Mouse (Mus musculus) bone marrow, adult 2 months (tissue): ENCODE measurements around the gene Tanc1. TPM values are rescaled to one million over a fixed set of nuclear protein-coding genes. Genes with fewer than 3 reads are reported as not detected.
A peak's percentile ranks its signal among the peaks of the same experiment; 100 is the strongest.

Experiments used
- H3K27ac ChIP-seq: fragments of 200-500 bp; 2 replicates; pipeline ENCODE4 v1.5.1; 2012; ENCODE audit warnings: low read depth, mild to moderate bottlenecking, control low read depth, inconsistent platforms, low read length; ENCODE audit not compliant: control insufficient read depth, poor library complexity, insufficient read depth
- H3K4me1 ChIP-seq: fragments of 200-500 bp; 2 replicates; pipeline ENCODE4 v1.6.1; 2011; ENCODE audit warnings: low read length; ENCODE audit not compliant: control insufficient read depth, insufficient read depth
- H3K4me3 ChIP-seq: fragments of 200-500 bp; replicated peaks from 2 replicates; pipeline ENCODE3; 2011; ENCODE audit warnings: mild to moderate bottlenecking, low read depth, low read length, control low read depth; ENCODE audit not compliant: control insufficient read depth
- CTCF ChIP-seq: fragments of 200-500 bp; IDR thresholded peaks from 2 replicates; pipeline ENCODE4 v1.5.1; 2011; ENCODE audit warnings: low read length, control low read depth; ENCODE audit not compliant: control insufficient read depth, insufficient read depth
- POLR2A ChIP-seq: fragments of 200-500 bp; IDR thresholded peaks from 2 replicates; pipeline ENCODE4 v1.6.1; 2011; ENCODE audit warnings: low read depth, mild to moderate bottlenecking, control low read depth, low read length, borderline replicate concordance; ENCODE audit not compliant: control insufficient read depth
- WGBS: fragments of 180-500 bp; shearing (Covaris S2); methylation state at CpG from one replicate; pipeline ENCODE4 v1.1.7; 2018; 5-methylcytosine and 5-hydroxymethylcytosine counted together
- polyA plus RNA-seq: library from polyadenylated mRNA; stranded (reverse); fragments of >200 nt; gene quantifications from 2 replicates; pipeline ENCODE4 v1.2.4, GENCODE M21; 2011; ENCODE audit warnings: low replicate concordance; ENCODE audit not compliant: missing spikeins, insufficient read depth, insufficient read length

Gene Tanc1
- polyA plus RNA-seq, 1 experiment: 7.4 TPM

DNA sequence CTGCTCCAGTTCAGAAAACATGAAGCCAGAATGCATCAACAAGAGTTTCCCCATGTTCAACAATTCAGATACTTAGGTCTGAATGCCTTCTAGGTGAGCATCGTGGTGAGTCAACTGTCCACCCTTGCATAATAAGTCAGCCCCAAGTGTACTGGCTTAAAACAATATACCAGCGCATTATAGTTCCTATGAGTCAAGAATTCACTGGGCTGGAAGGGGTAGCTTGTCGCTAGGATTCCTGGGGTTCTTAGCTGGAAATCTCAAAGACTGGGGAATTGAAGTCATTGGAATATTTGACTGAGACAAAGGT is 23.8 kb upstream of the Tanc1 start:
- no peaks in the 10 kb centered on the region for H3K4me1 ChIP-seq
- WGBS: 80% methylated on average over 3 of the region's 3 CpGs
- no peak overlapping the region for H3K27ac ChIP-seq
- no peak overlapping the region for H3K4me3 ChIP-seq
- no peak for TF ChIP-seq CTCF
- no peak for TF ChIP-seq POLR2A

DNA sequence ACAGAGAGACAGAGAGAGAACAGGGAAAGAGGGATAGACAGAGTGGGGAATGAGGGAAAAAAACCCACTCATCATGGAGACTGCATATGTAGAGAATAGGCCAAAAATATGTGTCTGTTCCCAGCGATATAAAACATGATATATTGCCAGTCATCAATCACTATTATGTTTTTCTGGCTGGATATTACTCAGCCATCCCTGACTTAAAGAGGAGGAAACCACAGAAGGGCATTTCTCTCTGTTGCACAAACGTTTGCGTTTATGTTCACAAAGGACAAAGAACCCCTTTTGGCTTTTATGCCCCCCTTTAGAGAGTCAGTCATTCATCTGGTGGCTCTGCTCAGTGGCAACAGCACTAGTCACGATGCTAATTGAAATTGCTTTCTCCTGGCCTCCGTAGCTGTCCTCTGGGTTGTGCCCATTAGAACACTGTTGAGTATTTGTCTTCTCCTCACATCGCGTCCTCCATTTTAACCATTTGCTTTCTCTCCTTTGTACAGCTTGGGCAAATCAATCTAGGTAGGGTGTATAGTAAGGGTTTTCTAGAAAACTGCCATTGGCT is 18.4 kb upstream of the Tanc1 start:
- H3K4me1 ChIP-seq: no peaks in the 10 kb centered on the region
- 30% methylated on average over 7 of the region's 7 CpGs for WGBS
- TF ChIP-seq CTCF (no peak), POLR2A (no peak)

GRCm38 (mm10) chr2:59594095-59594494 is 17.7 kb upstream of the Tanc1 start:
- WGBS: 72% methylated on average over 6 of the region's 6 CpGs
- no peak for TF ChIP-seq CTCF
- no peak for TF ChIP-seq POLR2A
- Histone ChIP-seq H3K4me3 (no peak overlapping the region), H3K4me1 (no peaks in the 10 kb centered on the region), H3K27ac (no peak overlapping the region)

More for the DNA sequence above, 18.4 kb upstream of the Tanc1 start:
- Histone ChIP-seq H3K4me3 (no peak overlapping the region), H3K27ac (no peak overlapping the region)

- H3K27ac ChIP-seq: no peak overlapping the region
- H3K4me3 ChIP-seq: no peak overlapping the region
- WGBS: 67% methylated on average over 8 of the region's 8 CpGs
- H3K4me1 ChIP-seq: no peaks in the 10 kb centered on the region
- TF ChIP-seq CTCF (peak; percentile 22; the same call in 1 of the 2 replicates), POLR2A (no peak)
Measured at GRCm38 (mm10) chr2:59596545-59596944, 15.3 kb upstream of the Tanc1 start.

DNA sequence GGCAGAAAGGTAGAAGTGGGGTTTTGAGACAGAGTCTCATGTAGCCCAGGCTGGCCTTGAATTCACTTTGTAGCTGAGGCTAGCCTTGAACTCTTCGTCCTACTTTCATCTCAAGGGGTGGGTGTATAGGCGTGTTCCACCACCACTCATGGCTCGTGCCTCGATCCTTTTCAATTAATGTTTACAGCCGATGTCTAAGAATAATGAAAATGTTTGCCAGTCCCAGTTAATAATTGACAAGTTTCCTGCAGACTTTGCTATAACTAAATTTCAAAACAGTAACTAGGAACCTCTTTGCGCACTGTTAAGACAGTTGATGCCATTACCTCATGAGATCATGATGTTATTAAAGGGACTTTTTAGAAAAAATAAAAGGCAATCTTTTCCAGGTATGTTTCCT is 13.6 kb upstream of the Tanc1 start:
- no peak overlapping the region for H3K27ac ChIP-seq
- H3K4me3 ChIP-seq: no peak overlapping the region
- WGBS: 82% methylated on average over 6 of the region's 6 CpGs
- TF ChIP-seq POLR2A (no peak), CTCF (no peak)
- H3K4me1 ChIP-seq: no peaks in the 10 kb centered on the region

DNA sequence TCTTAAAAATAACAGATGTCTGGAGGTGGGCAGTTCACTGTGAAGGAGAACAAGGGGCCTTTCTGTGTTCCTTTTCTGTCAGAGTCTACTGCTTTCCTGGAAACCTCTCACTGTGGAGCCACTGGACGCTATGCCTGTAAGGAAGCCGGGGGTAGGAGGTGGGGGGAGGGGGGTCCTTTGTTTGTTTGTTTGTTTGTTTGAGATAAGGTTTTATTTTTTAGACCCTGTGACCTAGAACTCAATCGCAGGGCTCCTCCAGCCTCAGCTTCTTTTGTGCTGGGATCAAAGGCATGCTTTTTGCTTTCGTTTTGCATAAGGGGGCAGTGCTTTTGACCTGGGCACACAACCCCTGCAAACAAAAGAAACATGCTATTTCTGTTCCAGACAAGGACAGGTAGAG is 12.9 kb upstream of the Tanc1 start:
- H3K4me1 ChIP-seq: no peaks in the 10 kb centered on the region
- WGBS: 32% methylated on average over 4 of the region's 4 CpGs
- no peak overlapping the region for H3K4me3 ChIP-seq
- TF ChIP-seq POLR2A: no peak
- no peak for TF ChIP-seq CTCF
- no peak overlapping the region for H3K27ac ChIP-seq

DNA sequence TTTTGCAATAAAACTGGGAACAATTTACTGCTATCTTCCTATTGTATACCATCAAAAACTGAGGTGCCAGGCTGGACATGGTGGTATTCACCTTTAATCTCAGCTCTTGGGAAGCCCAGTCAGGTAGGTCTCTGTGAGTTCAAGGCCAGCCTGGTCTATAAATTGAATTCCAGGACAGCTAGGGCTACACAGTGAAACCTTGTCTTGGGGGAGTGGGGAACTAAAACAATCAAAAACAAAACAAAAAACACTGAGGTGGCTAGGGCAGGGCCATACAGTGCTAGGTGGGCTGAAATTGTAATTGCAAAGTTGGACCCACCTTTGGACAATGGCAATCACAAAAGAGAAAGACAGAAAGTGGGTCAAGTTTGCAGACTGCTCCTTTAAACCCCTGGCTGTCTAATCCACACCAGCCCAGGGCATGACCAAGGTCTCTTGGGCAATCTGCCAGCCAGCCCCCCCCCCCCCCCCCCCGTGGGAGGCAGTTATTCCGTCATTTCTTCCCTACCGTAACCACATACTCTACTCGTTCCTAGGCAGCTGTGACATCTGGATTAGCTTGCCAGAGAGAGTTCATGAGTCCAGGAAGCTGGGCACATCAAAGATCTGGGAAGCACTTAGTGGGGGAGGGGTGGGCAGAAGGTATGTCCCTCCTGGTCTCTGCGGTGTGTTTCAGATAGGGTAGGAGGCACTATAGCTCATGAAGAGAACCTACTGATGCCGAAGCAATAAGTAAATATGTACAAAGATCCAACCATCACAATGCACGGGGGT is 12.3 kb upstream of the Tanc1 start:
- 24% methylated on average over 7 of the region's 7 CpGs for WGBS
- Histone ChIP-seq H3K4me3 (no peak overlapping the region), H3K4me1 (no peaks in the 10 kb centered on the region), H3K27ac (no peak overlapping the region)
- no peak for TF ChIP-seq POLR2A
- no peak for TF ChIP-seq CTCF

GRCm38 (mm10) chr2:59600123-59600840 is 11.6 kb upstream of the Tanc1 start:
- Histone ChIP-seq H3K27ac (no peak overlapping the region), H3K4me1 (no peaks in the 10 kb centered on the region), H3K4me3 (no peak overlapping the region)
- TF ChIP-seq POLR2A (no peak), CTCF (no peak)
- WGBS: 85% methylated on average over 19 of the region's 19 CpGs
